Mouse (Mus musculus) heart, postnatal 14 days (tissue): ENCODE data around the gene Rab25. TPM values are rescaled to one million over a fixed set of nuclear protein-coding genes. Genes with fewer than 3 reads are reported as not detected.

Experiments used
- DNase-seq, 2 experiments: peaks; one replicate each; pipeline ENCODE4 v3.0.0; 2021 to 2022
- intact Hi-C: fragments of 180-260 bp; cut with DNase I; formaldehyde crosslinking; loops from one replicate; pipeline ENCODE4 v1.15.1; 2025
- total RNA-seq, 2 experiments: library from RNA; stranded (reverse); gene quantifications; 2 replicates each; pipeline ENCODE4 v1.2.3; 2021

The Rab25 gene
- total RNA-seq, 2 experiments from 2014 or later: 0.33 TPM; not detected in 1

GRCm38 (mm10) chr3:88543651-88544410, 4.3 kb downstream of the Rab25 start:
- DNase-seq: no peak
- intact Hi-C loops: no loop called here

DNA sequence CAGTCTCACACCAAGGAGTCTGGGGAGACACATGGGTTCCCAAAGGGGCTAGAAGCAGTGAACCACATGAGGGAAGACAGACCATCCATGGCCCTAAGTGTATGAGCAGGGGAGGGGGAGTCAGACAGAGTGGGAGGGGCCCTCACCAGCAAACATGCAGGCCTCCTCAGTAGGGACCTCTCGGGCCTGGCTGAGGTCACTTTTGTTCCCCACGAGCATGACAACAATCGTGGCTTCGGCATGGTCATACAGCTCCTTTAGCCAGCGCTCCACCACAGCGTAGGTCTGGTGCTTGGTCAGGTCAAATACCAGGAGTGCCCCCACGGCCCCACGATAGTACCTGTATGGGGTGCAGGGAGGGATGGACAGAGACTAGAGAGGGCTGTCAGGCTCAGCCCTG, 4.9 kb downstream of the Rab25 start:
- no peak for DNase-seq

GRCm38 (mm10) chr3:88542486-88542885, 5.6 kb downstream of the Rab25 start:
- intact Hi-C loops: no loop called here
- DNase-seq: no peak

More for the DNA sequence above, 4.9 kb downstream of the Rab25 start:
- intact Hi-C loops: no loop called here

DNA sequence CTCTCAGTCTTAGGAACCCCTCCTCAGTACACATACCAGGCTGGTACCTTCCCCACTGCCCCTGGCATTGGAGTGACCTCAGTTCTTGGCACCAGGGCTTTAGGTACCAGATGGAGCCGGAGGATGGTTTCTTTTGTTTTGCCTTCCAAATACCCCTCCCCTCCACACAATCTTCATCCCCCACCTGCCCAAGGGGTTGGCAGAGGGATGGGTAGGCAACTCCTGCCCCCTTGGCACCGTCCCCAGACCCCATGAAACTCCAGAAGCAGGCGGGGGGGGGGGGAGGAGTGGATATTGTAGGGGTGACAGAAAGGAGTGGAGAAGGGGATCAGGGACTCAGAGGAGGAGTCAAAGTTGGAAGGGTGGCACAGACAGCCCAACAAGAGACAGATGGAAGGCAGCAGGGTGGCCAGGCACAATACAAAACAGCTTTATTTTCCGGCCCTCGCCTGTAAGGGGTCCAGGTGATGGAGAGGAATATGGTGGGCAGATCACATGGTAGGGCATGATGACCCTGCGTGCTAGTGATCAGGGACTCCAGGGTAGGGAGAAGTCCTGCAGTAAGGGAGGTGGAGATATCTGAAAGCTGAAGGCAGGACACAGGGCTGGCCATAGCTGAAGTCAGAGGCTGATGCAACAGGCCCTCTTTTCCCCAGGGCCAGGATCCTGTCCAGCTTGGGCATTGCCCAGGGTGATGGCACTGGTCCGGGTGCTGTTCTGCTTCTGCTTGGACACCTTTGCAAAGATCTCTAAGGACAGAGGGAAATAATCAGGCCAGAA, 6.3 kb downstream of the Rab25 start:
- DNase-seq: no peak
- intact Hi-C loops: no loop called here

- intact Hi-C loops: no loop called here
- no peak for DNase-seq
Observed at GRCm38 (mm10) chr3:88540085-88540484, 8.0 kb downstream of the Rab25 start.

DNA sequence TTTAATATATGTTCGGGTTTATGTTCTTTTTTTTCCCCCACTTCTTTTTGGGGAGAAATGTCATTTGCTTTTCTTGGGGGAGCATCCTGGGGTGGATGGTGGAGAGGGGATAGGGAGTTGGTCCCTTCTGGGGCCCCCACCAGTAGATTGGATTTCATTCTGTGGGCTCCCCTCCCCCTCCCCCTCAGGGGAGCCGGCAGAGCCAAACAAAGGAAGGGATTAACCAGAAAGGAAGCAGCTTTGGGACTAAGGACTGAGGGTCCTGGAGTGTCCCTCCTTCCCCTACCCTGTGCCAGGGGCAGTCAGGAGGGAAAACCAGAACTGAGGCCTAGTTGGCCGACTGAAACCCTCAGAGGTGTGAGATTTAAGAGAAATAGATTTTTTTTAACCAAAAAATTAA, 8.7 kb downstream of the Rab25 start:
- DNase-seq: no peak
- intact Hi-C loops: no loop called here

GRCm38 (mm10) chr3:88538271-88539145, 9.6 kb downstream of the Rab25 start:
- DNase-seq: no peak
- intact Hi-C loops: no loop called here

GRCm38 (mm10) chr3:88537146-88537545, 11.0 kb downstream of the Rab25 start:
- intact Hi-C loops: no loop called here
- DNase-seq: no peak

- DNase-seq: peak; percentile 80 to 82
- intact Hi-C loops: no loop called here
Observed at GRCm38 (mm10) chr3:88536103-88536930, 11.8 kb downstream of the Rab25 start.

GRCm38 (mm10) chr3:88535527-88535926, 12.6 kb downstream of the Rab25 start:
- intact Hi-C loops: no loop called here
- DNase-seq: no peak

- intact Hi-C loops: no loop called here
- DNase-seq: no peak
Observed at GRCm38 (mm10) chr3:88535005-88535404, 13.1 kb downstream of the Rab25 start.

DNA sequence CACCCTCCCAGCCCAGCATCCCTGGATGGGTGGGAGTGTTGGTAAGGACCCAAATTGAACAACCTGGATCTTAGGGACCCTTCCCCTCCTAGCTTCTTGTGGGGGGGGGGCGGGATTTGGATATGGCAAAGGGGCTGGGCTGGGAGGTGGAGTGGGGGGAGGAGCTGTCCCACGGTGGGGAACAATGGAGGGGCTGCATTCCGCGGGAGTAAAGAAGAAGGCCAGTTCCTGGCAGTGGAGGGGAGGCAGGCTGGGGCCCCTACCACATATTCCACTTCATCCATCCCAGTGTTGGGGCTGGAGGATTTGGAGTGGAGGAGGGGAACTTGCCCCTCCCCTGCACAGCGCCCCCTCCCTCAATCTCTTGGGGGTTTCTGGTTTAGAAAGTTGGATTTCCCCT, 14.4 kb downstream of the Rab25 start:
- DNase-seq: no peak
- intact Hi-C loops: no loop called here

DNA sequence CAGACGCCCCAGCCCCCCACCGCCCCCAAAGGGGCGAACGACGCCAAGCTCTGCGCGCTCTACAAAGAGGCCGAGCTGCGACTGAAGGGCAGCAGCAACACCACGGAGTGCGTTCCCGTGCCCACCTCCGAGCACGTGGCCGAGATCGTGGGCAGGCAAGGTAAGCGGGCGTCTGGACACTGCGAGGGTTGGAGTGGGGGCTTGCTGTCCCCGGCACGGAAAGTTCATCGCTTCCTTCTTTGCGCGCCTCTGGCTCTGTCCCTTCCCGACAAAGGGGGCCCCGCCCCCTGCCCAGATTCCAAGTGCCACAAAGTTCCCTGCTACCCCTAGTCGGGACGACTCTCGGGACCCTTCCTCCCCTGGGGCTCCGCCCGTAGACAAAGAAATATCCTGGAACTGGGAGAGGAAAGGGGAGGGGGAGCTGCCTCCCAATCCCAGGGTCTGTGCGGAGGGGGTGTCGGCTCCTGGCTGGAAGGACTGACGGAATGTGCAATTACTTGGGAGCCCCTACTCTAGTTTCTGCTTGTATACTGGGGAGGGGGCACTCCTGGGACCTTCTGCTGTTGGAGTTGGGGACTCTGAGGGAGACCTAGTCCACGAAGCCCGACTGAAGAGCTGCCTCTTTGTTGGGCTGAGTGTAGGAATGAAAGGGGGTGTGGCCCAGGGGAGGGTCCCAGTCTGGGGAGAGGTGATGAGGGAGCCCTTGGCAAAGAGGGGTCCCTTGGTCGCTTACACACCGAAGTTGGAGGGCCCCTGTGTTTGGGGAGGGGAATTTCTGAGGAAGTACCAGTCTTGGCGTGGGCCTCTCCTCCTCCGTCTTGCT, 15.2 kb downstream of the Rab25 start:
- no peak for DNase-seq
- intact Hi-C loops: no loop called here

GRCm38 (mm10) chr3:88532299-88532674, 15.8 kb downstream of the Rab25 start, which contains the start of gene Mex3a:
Gene Mex3a, plus strand, starts transcription at chr3:88532395.
- DNase-seq: no peak
- intact Hi-C loops: no loop called here

- intact Hi-C loops: no loop called here
Observed at GRCm38 (mm10) chr3:88531348-88532298, 16.5 kb downstream of the Rab25 start.

GRCm38 (mm10) chr3:88530082-88530864, 17.8 kb downstream of the Rab25 start:
- intact Hi-C loops: no loop called here
- no peak for DNase-seq

More at GRCm38 (mm10) chr3:88531348-88532298, 16.5 kb downstream of the Rab25 start:
- peak; percentile 89 to 91 for DNase-seq
